Mouse (Mus musculus): Measurements from ENCODE around the gene Sema4c.

GRCm38 (mm10) chr1:36575347-36575746, 17.2 kb upstream of the Sema4c start:
- TF ChIP-seq CTCF (IDR thresholded peaks at IDR 0.05; ENCODE audit: borderline replicate concordance, control insufficient read depth, extremely low read depth, insufficient read depth, low read length, poor library complexity): no peak
- TF ChIP-seq POLR2A (IDR thresholded peaks at IDR 0.05; ENCODE audit: control insufficient read depth, extremely low read depth, insufficient read depth, low read length, poor library complexity): no peak

Measured in thymus, adult 2 months (tissue).